Mouse (Mus musculus): ENCODE data around the gene Cnnm3.

GRCm38 (mm10) chr1:36568776-36569175 is 57.1 kb downstream of the Cnnm3 start:
- no peak for TF ChIP-seq TCF12 (IDR thresholded peaks at IDR 0.05; ENCODE audit: insufficient read depth, poor library complexity, severe bottlenecking)
- no peak for TF ChIP-seq E2F4 (IDR thresholded peaks at IDR 0.05; ENCODE audit: insufficient read depth)
- TF ChIP-seq SRF (IDR thresholded peaks at IDR 0.05; ENCODE audit: control insufficient read depth, insufficient read length, low read depth), result no peak
- TF ChIP-seq USF1 (IDR thresholded peaks at IDR 0.05; ENCODE audit: low read depth), result no peak
- TF ChIP-seq MAX (IDR thresholded peaks at IDR 0.05; ENCODE audit: low read depth), result no peak
- no peak for TF ChIP-seq POLR2A (IDR thresholded peaks at IDR 0.05; ENCODE audit: insufficient read length, low read depth)
- TF ChIP-seq POLR2AphosphoS2 (IDR thresholded peaks at IDR 0.05; ENCODE audit: insufficient read length, low read depth), result no peak
- TF ChIP-seq REST (IDR thresholded peaks at IDR 0.05; ENCODE audit: insufficient read depth, insufficient read length), result no peak

Measured in myocyte (in vitro differentiated cells).